Comparison of ENCODE assay signal across 8 mouse cellular contexts in genomic region chr5:23417716-23418115, GRCm38 (mm10). TPM values are rescaled to one million over a fixed set of nuclear protein-coding genes. Genes with fewer than 3 reads are reported as not detected.
DNase-seq lines count a peak whose midpoint lies in the region; ATAC-seq and TF ChIP-seq lines count a peak whose summit lies in the region.

No protein-coding gene starts in this region.

- 53% methylated on average over 2 of the region's 2 CpGs for WGBS in kidney, embryonic 14.5 days
- WGBS in hindbrain, postnatal 0 days, result 59% methylated on average over 2 of the region's 2 CpGs

- H3K27ac ChIP-seq in kidney, embryonic 14.5 days (ENCODE audit: low read depth, low read length), result peak overlapping the region; percentile 83
- peak overlapping the region; percentile 93 for H3K27ac ChIP-seq in bone marrow macrophage, adult 2 months (ENCODE audit: insufficient read depth, low read depth, low read length)
- H3K27ac ChIP-seq in hindbrain, postnatal 0 days, result peak overlapping the region; percentile 98

- no peaks in the 10 kb centered on the region for H3K9me3 ChIP-seq in kidney, embryonic 14.5 days (ENCODE audit: control insufficient read depth, low read length)
- no peaks in the 10 kb centered on the region for H3K9me3 ChIP-seq in hindbrain, postnatal 0 days (ENCODE audit: low read length)

- H3K4me1 ChIP-seq in kidney, embryonic 14.5 days (ENCODE audit: control insufficient read depth, insufficient read depth, low read length), result peaks cover 50% of the 10 kb centered on the region
- H3K4me1 ChIP-seq in bone marrow macrophage, adult 2 months (ENCODE audit: control insufficient read depth, insufficient read depth, low read length), result peaks cover 53% of the 10 kb centered on the region
- H3K4me1 ChIP-seq in hindbrain, postnatal 0 days (ENCODE audit: insufficient read depth, low read length), result peaks cover 40% of the 10 kb centered on the region

- intact Hi-C loops in gastrocnemius, postnatal 14 days (cut with DNase I; ENCODE audit: low total_unique reads), result no loop called here

- H3K36me3 ChIP-seq in kidney, embryonic 14.5 days (ENCODE audit: control insufficient read depth, insufficient read depth, low read length), result peaks cover 5% of the 10 kb centered on the region; the same call in 1 of the 2 replicates
- no peaks in the 10 kb centered on the region for H3K36me3 ChIP-seq in hindbrain, postnatal 0 days (ENCODE audit: insufficient read depth, low read length)

- ATAC-seq in kidney, embryonic 14.5 days (ENCODE audit: low FRiP score, low TSS enrichment), result no peak
- no peak for ATAC-seq in hindbrain, postnatal 0 days

- H3K4me2 ChIP-seq in kidney, embryonic 14.5 days (replicated peaks; ENCODE audit: low read depth, low read length), result peak overlapping the region; percentile 86
- H3K4me2 ChIP-seq in hindbrain, postnatal 0 days (ENCODE audit: low read depth, low read length), result peak overlapping the region; percentile 78

- no peak for DNase-seq in kidney, adult 11 months
- no peak for DNase-seq in hindbrain, postnatal 0 days (ENCODE audit: low spot score)
- DNase-seq in naive thymus-derived CD4-positive, alpha-beta T cell, adult 2 months (ENCODE audit: low read depth), result peak; percentile 44
- no peak for DNase-seq in gastrocnemius, postnatal 14 days
- DNase-seq in urinary bladder, postnatal 25 days (ENCODE audit: low spot score), result no peak
- no peak for DNase-seq in cerebellum, postnatal 36 days

- H3K4me3 ChIP-seq in kidney, embryonic 14.5 days (ENCODE audit: low read length), result peak overlapping the region; percentile 49
- H3K4me3 ChIP-seq in bone marrow macrophage, adult 2 months (ENCODE audit: insufficient read depth, low read length), result peak overlapping the region; percentile 68
- peak overlapping the region; percentile 63 for H3K4me3 ChIP-seq in hindbrain, postnatal 0 days (ENCODE audit: low read length)

- TF ChIP-seq CTCF in bone marrow macrophage, adult 2 months (IDR thresholded peaks at IDR 0.05; ENCODE audit: low read depth, low read length), result no peak
- no peak for TF ChIP-seq CTCF in hindbrain, postnatal 0 days (IDR thresholded peaks at IDR 0.05; ENCODE audit: low read depth)

- H3K9ac ChIP-seq in kidney, embryonic 14.5 days (ENCODE audit: low read depth, low read length), result peak overlapping the region; percentile 56; the same call in 1 of the 2 replicates
- H3K9ac ChIP-seq in hindbrain, postnatal 0 days (replicated peaks; ENCODE audit: low read length), result peak overlapping the region; percentile 81

- no peaks in the 10 kb centered on the region for H3K27me3 ChIP-seq in kidney, embryonic 14.5 days (ENCODE audit: control insufficient read depth, insufficient read depth, low read length)
- no peaks in the 10 kb centered on the region for H3K27me3 ChIP-seq in hindbrain, postnatal 0 days (ENCODE audit: insufficient read depth, low read length)

- TF ChIP-seq POLR2A in bone marrow macrophage, adult 2 months (IDR thresholded peaks at IDR 0.05; ENCODE audit: borderline replicate concordance, low read depth, low read length), result no peak

RNA-seq across cellular contexts. Expression of gene Kmt2e, which starts 16.5 kb away (rescaled TPM):
- polyA plus RNA-seq in kidney, embryonic 14.5 days (2014; fragmentation: Nextera tagmentation; extraction: Ambion mirVana), result 76.5 and 81.6 TPM in 2 replicates
- polyA plus RNA-seq in bone marrow macrophage, adult 2 months (2012; ENCODE audit: insufficient read depth, insufficient read length, missing spikeins), result 60.7 and 70.5 TPM in 2 replicates
- 44.7 and 51.2 TPM in 2 replicates for total RNA-seq in hindbrain, postnatal 0 days (2014; rRNA removed)
- polyA plus RNA-seq in hindbrain, postnatal 0 days (2015; fragmentation: Nextera tagmentation; extraction: Ambion mirVana), result 119 and 124 TPM in 2 replicates
- 10 to 100 TPM; 25.2 to 27.1 TPM for total RNA-seq in gastrocnemius, postnatal 14 days (2021)
